11 mouse cellular contexts compared by ENCODE assay signal in the genomic region with DNA sequence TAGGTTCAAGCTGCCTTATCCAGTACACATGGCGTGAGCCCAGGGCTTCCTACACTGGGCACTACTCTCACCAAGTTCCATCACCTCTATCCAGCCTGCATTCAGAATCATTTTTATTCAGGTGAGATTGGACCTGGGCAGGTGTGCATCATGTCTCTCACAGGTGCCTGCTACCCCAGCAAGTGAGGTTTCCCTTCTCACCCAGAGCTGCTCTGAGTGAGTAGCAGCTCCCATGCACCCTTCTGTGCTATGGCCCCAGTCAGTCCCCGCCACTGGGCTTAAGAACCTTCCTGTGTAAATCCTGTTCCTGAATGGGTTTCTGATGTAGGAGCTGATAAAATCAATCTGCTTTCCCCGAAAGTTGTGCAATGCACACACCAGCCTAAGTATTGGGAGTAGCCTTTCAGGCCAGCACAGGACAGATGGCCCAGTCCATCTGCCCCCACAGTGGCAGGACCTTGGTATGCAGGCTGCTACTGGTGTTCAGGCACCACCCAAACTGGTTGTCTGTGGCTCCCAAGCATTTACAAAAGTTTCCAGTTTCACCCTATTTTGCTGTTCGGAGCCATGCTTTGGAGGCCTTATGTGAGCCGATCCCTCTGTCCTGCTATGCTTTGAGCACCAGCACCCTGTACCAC. TPM values are rescaled to one million over a fixed set of nuclear protein-coding genes. Genes with fewer than 3 reads are reported as not detected.
DNase-seq lines count a peak whose midpoint lies in the region; ATAC-seq lines count a peak whose summit lies in the region.
"Had no signal": no experiment of that assay in that cellular context is flagged by ENCODE, and none has a peak within 500 bp of the region (broad histone marks: within the 10 kb centered on the region; RNA-seq: fewer than 3 reads in every experiment).

No protein-coding gene starts in this region.

- peaks cover 93% of the 10 kb centered on the region for H3K4me1 ChIP-seq in heart, embryonic 13.5 days
- peaks cover 84% of the 10 kb centered on the region for H3K4me1 ChIP-seq in lung, embryonic 15.5 days
- H3K4me1 ChIP-seq in heart, embryonic 16.5 days (ENCODE audit: control insufficient read depth, insufficient read depth, low read length) = peaks cover 67% of the 10 kb centered on the region
- H3K4me1 ChIP-seq in stomach, embryonic 15.5 days = peaks cover 74% of the 10 kb centered on the region

- no peak for ATAC-seq in heart, embryonic 13.5 days (ENCODE audit: extremely low read depth, insufficient number of reproducible peaks, low FRiP score, low TSS enrichment)
- ATAC-seq in lung, embryonic 15.5 days (ENCODE audit: borderline replicate concordance, extremely low read depth, low FRiP score, low TSS enrichment) = no peak
- ATAC-seq in heart, embryonic 16.5 days (replicated peaks; ENCODE audit: extremely low read depth, insufficient read depth, low FRiP score) = no peak
- ATAC-seq in stomach, embryonic 15.5 days (ENCODE audit: insufficient read depth, low FRiP score, low read depth) = no peak

- peak overlapping the region; percentile 99 for H3K27ac ChIP-seq in heart, embryonic 13.5 days (replicated peaks)
- peak overlapping the region; percentile 79 for H3K27ac ChIP-seq in lung, embryonic 15.5 days
- H3K27ac ChIP-seq in heart, embryonic 16.5 days (ENCODE audit: low read length) = peak overlapping the region; percentile 99; the same call in 1 of the 2 replicates
- H3K27ac ChIP-seq in stomach, embryonic 15.5 days = peak overlapping the region; percentile 37
- H3K27ac ChIP-seq: liver, embryonic 12.5 days had no signal

- no peak overlapping the region for H3K4me3 ChIP-seq in heart, embryonic 13.5 days
- no peak overlapping the region for H3K4me3 ChIP-seq in lung, embryonic 15.5 days
- H3K4me3 ChIP-seq in heart, embryonic 16.5 days (ENCODE audit: low read length) = no peak overlapping the region
- H3K4me3 ChIP-seq in stomach, embryonic 15.5 days (replicated peaks) = no peak overlapping the region

- peaks cover 2% of the 10 kb centered on the region for H3K36me3 ChIP-seq in heart, embryonic 13.5 days
- no peaks in the 10 kb centered on the region for H3K36me3 ChIP-seq in lung, embryonic 15.5 days
- 0 out of 2 replicates have a peak, but pooled peaks cover 1% of the 10 kb centered on the region for H3K36me3 ChIP-seq in heart, embryonic 16.5 days (ENCODE audit: control insufficient read depth, insufficient read depth)
- no peaks in the 10 kb centered on the region for H3K36me3 ChIP-seq in stomach, embryonic 15.5 days
- H3K36me3 ChIP-seq: midbrain, embryonic 12.5 days; neural tube, embryonic 13.5 days had no signal

- 70% methylated on average over 5 of the region's 5 CpGs for WGBS in heart, embryonic 13.5 days
- 61% methylated on average over 5 of the region's 5 CpGs for WGBS in lung, embryonic 15.5 days
- 70% methylated on average over 5 of the region's 5 CpGs for WGBS in heart, embryonic 16.5 days
- 78% methylated on average over 5 of the region's 5 CpGs for WGBS in stomach, embryonic 15.5 days

- no peaks in the 10 kb centered on the region for H3K9me3 ChIP-seq in heart, embryonic 13.5 days
- no peaks in the 10 kb centered on the region for H3K9me3 ChIP-seq in lung, embryonic 15.5 days
- H3K9me3 ChIP-seq in heart, embryonic 16.5 days (replicated peaks; ENCODE audit: control insufficient read depth, low read length) = no peaks in the 10 kb centered on the region
- H3K9me3 ChIP-seq in stomach, embryonic 15.5 days = no peaks in the 10 kb centered on the region
- H3K9me3 ChIP-seq: liver, embryonic 12.5 days; midbrain, embryonic 12.5 days; neural tube, embryonic 13.5 days had no signal

- H3K9ac ChIP-seq in heart, embryonic 13.5 days = peak overlapping the region; percentile 87
- no peak overlapping the region for H3K9ac ChIP-seq in lung, embryonic 15.5 days
- no peak overlapping the region for H3K9ac ChIP-seq in heart, embryonic 16.5 days (ENCODE audit: low read length)
- H3K9ac ChIP-seq in stomach, embryonic 15.5 days = no peak overlapping the region
- H3K9ac ChIP-seq: liver, embryonic 12.5 days had no signal

- H3K4me2 ChIP-seq in heart, embryonic 13.5 days = no peak overlapping the region
- H3K4me2 ChIP-seq in lung, embryonic 15.5 days = no peak overlapping the region
- H3K4me2 ChIP-seq in heart, embryonic 16.5 days (ENCODE audit: low read depth, low read length) = no peak overlapping the region
- H3K4me2 ChIP-seq in stomach, embryonic 15.5 days = no peak overlapping the region

- no peaks in the 10 kb centered on the region for H3K27me3 ChIP-seq in heart, embryonic 13.5 days (replicated peaks)
- H3K27me3 ChIP-seq in lung, embryonic 15.5 days = no peaks in the 10 kb centered on the region
- H3K27me3 ChIP-seq in heart, embryonic 16.5 days (ENCODE audit: control insufficient read depth, insufficient read depth, low read length) = no peaks in the 10 kb centered on the region
- H3K27me3 ChIP-seq in stomach, embryonic 15.5 days (replicated peaks) = no peaks in the 10 kb centered on the region
- H3K27me3 ChIP-seq: liver, embryonic 12.5 days; midbrain, embryonic 12.5 days; neural tube, embryonic 13.5 days had no signal

- DNase-seq in heart, adult 9 months (ENCODE audit: low spot score in 2 of 2) = no peak
- no peak for DNase-seq in lung, postnatal 10 days
- DNase-seq in ovary, postnatal 36 days (ENCODE audit: low spot score) = no peak
- DNase-seq: layer of hippocampus, adult 9-11 months had no signal

RNA-seq across cellular contexts. Expression of a gene that starts 2.7 kb away (rescaled TPM):
- polyA plus RNA-seq in heart, embryonic 13.5 days (2015; fragmentation: Nextera tagmentation; extraction: Ambion mirVana) = 302 and 318 TPM in 2 replicates
- 53.6 and 60.6 TPM in 2 replicates for polyA plus RNA-seq in lung, embryonic 15.5 days (2015; fragmentation: Nextera tagmentation; extraction: Ambion mirVana)
- 470 and 488 TPM in 2 replicates for polyA plus RNA-seq in heart, embryonic 16.5 days (2015; fragmentation: Nextera tagmentation; extraction: Ambion mirVana)
- polyA plus RNA-seq in stomach, embryonic 15.5 days (2015; fragmentation: Nextera tagmentation; extraction: Ambion mirVana) = 21.8 and 22.1 TPM in 2 replicates

RNA-seq across cellular contexts. Expression of a gene that starts 22.2 kb away (rescaled TPM):
- polyA plus RNA-seq in heart, embryonic 13.5 days (2015; fragmentation: Nextera tagmentation; extraction: Ambion mirVana) = 148 and 155 TPM in 2 replicates
- polyA plus RNA-seq in lung, embryonic 15.5 days (2015; fragmentation: Nextera tagmentation; extraction: Ambion mirVana) = 102 and 107 TPM in 2 replicates
- 170 and 176 TPM in 2 replicates for polyA plus RNA-seq in heart, embryonic 16.5 days (2015; fragmentation: Nextera tagmentation; extraction: Ambion mirVana)
- polyA plus RNA-seq in stomach, embryonic 15.5 days (2015; fragmentation: Nextera tagmentation; extraction: Ambion mirVana) = 59.6 and 65.3 TPM in 2 replicates

RNA-seq across cellular contexts. Expression of a gene that starts 24.7 kb away (rescaled TPM):
- polyA plus RNA-seq in heart, embryonic 13.5 days (2015; fragmentation: Nextera tagmentation; extraction: Ambion mirVana) = 24.8 and 29.1 TPM in 2 replicates
- polyA plus RNA-seq in lung, embryonic 15.5 days (2015; fragmentation: Nextera tagmentation; extraction: Ambion mirVana) = 25.0 and 26.2 TPM in 2 replicates
- 33.4 and 34.1 TPM in 2 replicates for polyA plus RNA-seq in heart, embryonic 16.5 days (2015; fragmentation: Nextera tagmentation; extraction: Ambion mirVana)
- 17.4 and 19.7 TPM in 2 replicates for polyA plus RNA-seq in stomach, embryonic 15.5 days (2015; fragmentation: Nextera tagmentation; extraction: Ambion mirVana)

RNA-seq across cellular contexts. Expression of a gene that starts 37.3 kb away (rescaled TPM):
- 37.6 and 38.7 TPM in 2 replicates for polyA plus RNA-seq in heart, embryonic 13.5 days (2015; fragmentation: Nextera tagmentation; extraction: Ambion mirVana)
- 25.9 and 26.1 TPM in 2 replicates for polyA plus RNA-seq in lung, embryonic 15.5 days (2015; fragmentation: Nextera tagmentation; extraction: Ambion mirVana)
- 40.6 and 40.7 TPM in 2 replicates for polyA plus RNA-seq in heart, embryonic 16.5 days (2015; fragmentation: Nextera tagmentation; extraction: Ambion mirVana)
- 18.3 and 20.3 TPM in 2 replicates for polyA plus RNA-seq in stomach, embryonic 15.5 days (2015; fragmentation: Nextera tagmentation; extraction: Ambion mirVana)

RNA-seq across cellular contexts. Expression of a gene that starts 48.7 kb away (rescaled TPM):
- polyA plus RNA-seq in heart, embryonic 13.5 days (2015; fragmentation: Nextera tagmentation; extraction: Ambion mirVana) = 0.21 TPM in 1 of 2 replicates, not detected in the other
- polyA plus RNA-seq in lung, embryonic 15.5 days (2015; fragmentation: Nextera tagmentation; extraction: Ambion mirVana) = 0.29 TPM in 1 of 2 replicates, not detected in the other
- polyA plus RNA-seq in heart, embryonic 16.5 days (2015; fragmentation: Nextera tagmentation; extraction: Ambion mirVana) = not detected in 2 replicates
- polyA plus RNA-seq in stomach, embryonic 15.5 days (2015; fragmentation: Nextera tagmentation; extraction: Ambion mirVana) = 0.09 and 0.12 TPM in 2 replicates
- polyA plus RNA-seq: liver, embryonic 12.5 days had no signal

Comparison
In these comparisons a context has a peak if more than half of its experiments do, and no peak if none do; other contexts are left out.
1. H3K27ac ChIP-seq: peak in every context shown above with its lines; median percentile 99 in heart, embryonic 13.5 days; 99 in heart, embryonic 16.5 days; 79 in lung, embryonic 15.5 days; 37 in stomach, embryonic 15.5 days.